Mouse (Mus musculus) liver, embryonic 13.5 days (tissue): Measurements from ENCODE around the gene Osbp. TPM values are rescaled to one million over a fixed set of nuclear protein-coding genes. Genes with fewer than 3 reads are reported as not detected.

Experiments
- ATAC-seq: fragments of 200-750 bp; cut with Nextera tagmentation; 2 replicates; pipeline ENCODE4 v1.8.0; 2017; ENCODE audit warnings: low read depth, mild to moderate bottlenecking, moderate number of reproducible peaks, moderate library complexity
- DNase-seq: peaks from one replicate; pipeline ENCODE4 v3.0.0; 2022
- H3K27ac ChIP-seq: fragments of 300-500 bp; sonication (generic); 2 replicates; pipeline ENCODE4 v1.5.1; 2015; ENCODE audit warnings: moderate library complexity, mild to moderate bottlenecking, inconsistent platforms
- H3K27me3 ChIP-seq: fragments of 300-500 bp; sonication (generic); 2 replicates; pipeline ENCODE4 v1.6.1; 2015; ENCODE audit warnings: mild to moderate bottlenecking, inconsistent platforms
- H3K36me3 ChIP-seq: fragments of 300-500 bp; sonication (generic); 2 replicates; pipeline ENCODE4 v1.6.1; 2015; ENCODE audit warnings: mild to moderate bottlenecking, inconsistent platforms
- H3K4me1 ChIP-seq: fragments of 300-500 bp; sonication (generic); replicated peaks from 2 replicates; pipeline ENCODE4 v1.6.1; 2015; ENCODE audit warnings: inconsistent platforms
- H3K4me2 ChIP-seq: fragments of 300-500 bp; sonication (generic); 2 replicates; pipeline ENCODE4 v1.6.1; 2015; ENCODE audit warnings: inconsistent platforms, mild to moderate bottlenecking, moderate library complexity
- H3K4me3 ChIP-seq: fragments of 300-500 bp; sonication (generic); replicated peaks from 2 replicates; pipeline ENCODE4 v1.5.1; 2015; ENCODE audit warnings: mild to moderate bottlenecking, inconsistent platforms
- H3K9ac ChIP-seq: fragments of 300-500 bp; sonication (generic); 2 replicates; pipeline ENCODE4 v1.6.1; 2015; ENCODE audit warnings: mild to moderate bottlenecking, inconsistent platforms
- H3K9me3 ChIP-seq: fragments of 300-500 bp; sonication (generic); replicated peaks from 2 replicates; pipeline ENCODE4 v1.6.1; 2016; ENCODE audit warnings: inconsistent platforms
- WGBS: fragments of 180-500 bp; shearing (Covaris S2); methylation state at CpG from one replicate; pipeline ENCODE4 v1.1.7; 2015; ENCODE audit not compliant: insufficient replicate concordance; 5-methylcytosine and 5-hydroxymethylcytosine counted together
- polyA plus RNA-seq: library from polyadenylated mRNA; unstranded; fragments of >200 nt; fragmentation: Nextera tagmentation; extraction: Ambion mirVana; gene quantifications from 2 replicates; pipeline ENCODE4 v1.2.1, GENCODE M21; 2015

The Osbp gene
- polyA plus RNA-seq, 1 experiment from 2014 or later: 2.4 TPM

DNA sequence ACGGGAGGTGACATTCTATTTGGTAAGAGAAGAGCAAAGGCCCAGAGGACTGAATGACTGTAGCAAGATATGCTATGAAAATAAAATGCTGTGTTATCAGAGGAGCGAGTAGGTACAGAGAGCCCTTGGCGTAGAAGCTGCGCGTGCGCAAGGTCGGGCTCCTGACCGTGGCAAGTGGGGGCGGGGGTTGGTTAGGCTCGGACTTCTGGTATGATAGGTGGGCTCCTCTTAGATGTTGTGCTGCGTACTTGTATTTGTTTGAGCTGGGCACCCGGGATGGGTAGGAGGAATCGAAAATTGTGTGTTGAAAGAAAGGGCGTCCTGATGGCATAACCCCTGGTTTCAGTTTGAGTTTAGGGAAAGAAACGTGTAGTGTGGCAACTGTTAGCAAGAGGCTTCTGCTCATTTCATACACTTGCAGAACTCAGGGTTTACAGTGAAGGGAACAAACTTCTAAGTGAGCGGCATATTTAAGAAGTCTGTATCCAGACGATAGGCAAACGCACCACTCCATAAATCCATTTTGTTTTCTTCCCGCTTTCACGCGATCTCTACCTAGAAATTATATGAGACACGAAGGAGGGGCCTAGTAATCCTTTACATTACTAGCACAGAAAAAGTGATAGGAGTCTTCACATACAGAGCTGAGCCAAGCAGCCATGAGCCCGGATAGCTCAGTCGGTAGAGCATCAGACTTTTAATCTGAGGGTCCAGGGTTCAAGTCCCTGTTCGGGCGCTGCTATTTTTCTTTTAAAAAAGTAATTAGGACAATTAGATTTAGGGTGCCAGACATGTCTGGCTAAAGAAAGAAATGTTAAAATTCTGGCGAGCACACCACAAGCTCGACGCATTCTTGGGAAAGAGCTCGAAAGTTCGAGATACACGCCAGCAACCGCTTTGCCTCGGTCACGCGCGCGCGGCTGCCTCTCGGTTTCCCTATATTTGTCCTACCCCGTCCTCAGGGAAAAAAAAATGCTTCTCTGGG lies 39.9 kb downstream of the Osbp start:
- Histone ChIP-seq H3K9ac (peak overlapping the region; percentile 59), H3K4me3 (peak overlapping the region; percentile 63), H3K9me3 (no peaks in the 10 kb centered on the region), H3K27me3 (no peaks in the 10 kb centered on the region), H3K4me1 (peaks cover 65% of the 10 kb centered on the region), H3K27ac (peak overlapping the region; percentile 82), H3K36me3 (no peaks in the 10 kb centered on the region), H3K4me2 (peak overlapping the region; percentile 89)
- ATAC-seq (peak; percentile 67), DNase-seq (peak; percentile 87)
- under 1% methylated on average over 41 of the region's 41 CpGs for WGBS

- under 1% methylated on average over 17 of the region's 17 CpGs for WGBS
- ATAC-seq (no peak), DNase-seq (peak; percentile 33)
- Histone ChIP-seq H3K4me3 (peak overlapping the region; percentile 63), H3K36me3 (no peaks in the 10 kb centered on the region), H3K27ac (peak overlapping the region; percentile 82), H3K9ac (peak overlapping the region; percentile 59), H3K4me2 (peak overlapping the region; percentile 89), H3K9me3 (no peaks in the 10 kb centered on the region), H3K4me1 (peaks cover 65% of the 10 kb centered on the region), H3K27me3 (no peaks in the 10 kb centered on the region)
These were observed 40.7 kb downstream of the Osbp start for GRCm38 (mm10) chr19:12006361-12006947.

DNA sequence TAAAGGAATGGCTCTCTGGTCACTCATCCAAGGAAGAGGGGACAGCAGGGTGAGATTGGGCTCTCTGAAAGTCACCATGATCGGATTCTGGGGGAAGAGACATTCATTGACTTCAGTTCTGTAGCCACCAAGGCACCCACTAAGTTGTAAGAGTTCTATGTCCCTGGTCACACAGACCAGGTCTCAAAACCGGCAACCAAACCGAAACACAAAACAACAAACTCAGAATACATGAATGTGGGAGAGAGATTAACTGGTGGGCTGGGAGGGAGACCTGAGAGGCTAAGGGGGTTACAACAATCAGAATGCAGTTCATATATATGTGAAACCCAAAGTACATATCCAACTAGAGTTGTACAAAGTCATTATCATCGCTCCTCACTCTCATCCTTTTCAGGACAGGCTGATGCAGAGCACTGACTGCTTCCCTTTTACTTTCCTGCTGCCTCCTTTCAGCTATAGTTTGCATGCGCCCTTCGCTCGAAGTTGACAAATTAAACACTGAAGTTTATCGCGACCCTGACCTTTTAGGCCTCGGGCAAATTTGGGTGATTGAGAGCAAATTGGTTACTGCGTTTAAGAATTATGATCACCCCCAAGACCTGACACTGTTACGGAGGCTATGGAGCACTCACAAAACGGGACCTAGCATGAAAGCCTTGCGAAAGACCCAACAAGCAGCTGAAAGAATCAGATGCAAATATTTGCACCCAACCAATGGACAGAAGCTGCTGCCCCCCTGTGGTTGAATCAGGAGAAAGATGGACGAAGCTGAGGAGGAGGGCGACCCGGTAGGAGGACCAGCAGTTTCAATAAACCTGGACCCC lies 41.6 kb downstream of the Osbp start:
- no peaks in the 10 kb centered on the region for H3K27me3 ChIP-seq
- no peak for ATAC-seq
- H3K36me3 ChIP-seq: no peaks in the 10 kb centered on the region
- H3K27ac ChIP-seq: peak overlapping the region; percentile 82
- peak overlapping the region; percentile 63 for H3K4me3 ChIP-seq
- peak overlapping the region; percentile 59 for H3K9ac ChIP-seq
- peak; percentile 72 for DNase-seq
- WGBS: 10% methylated on average over 17 of the region's 17 CpGs
- no peaks in the 10 kb centered on the region for H3K9me3 ChIP-seq
- H3K4me2 ChIP-seq: peak overlapping the region; percentile 89
- peaks cover 59% of the 10 kb centered on the region for H3K4me1 ChIP-seq

DNA sequence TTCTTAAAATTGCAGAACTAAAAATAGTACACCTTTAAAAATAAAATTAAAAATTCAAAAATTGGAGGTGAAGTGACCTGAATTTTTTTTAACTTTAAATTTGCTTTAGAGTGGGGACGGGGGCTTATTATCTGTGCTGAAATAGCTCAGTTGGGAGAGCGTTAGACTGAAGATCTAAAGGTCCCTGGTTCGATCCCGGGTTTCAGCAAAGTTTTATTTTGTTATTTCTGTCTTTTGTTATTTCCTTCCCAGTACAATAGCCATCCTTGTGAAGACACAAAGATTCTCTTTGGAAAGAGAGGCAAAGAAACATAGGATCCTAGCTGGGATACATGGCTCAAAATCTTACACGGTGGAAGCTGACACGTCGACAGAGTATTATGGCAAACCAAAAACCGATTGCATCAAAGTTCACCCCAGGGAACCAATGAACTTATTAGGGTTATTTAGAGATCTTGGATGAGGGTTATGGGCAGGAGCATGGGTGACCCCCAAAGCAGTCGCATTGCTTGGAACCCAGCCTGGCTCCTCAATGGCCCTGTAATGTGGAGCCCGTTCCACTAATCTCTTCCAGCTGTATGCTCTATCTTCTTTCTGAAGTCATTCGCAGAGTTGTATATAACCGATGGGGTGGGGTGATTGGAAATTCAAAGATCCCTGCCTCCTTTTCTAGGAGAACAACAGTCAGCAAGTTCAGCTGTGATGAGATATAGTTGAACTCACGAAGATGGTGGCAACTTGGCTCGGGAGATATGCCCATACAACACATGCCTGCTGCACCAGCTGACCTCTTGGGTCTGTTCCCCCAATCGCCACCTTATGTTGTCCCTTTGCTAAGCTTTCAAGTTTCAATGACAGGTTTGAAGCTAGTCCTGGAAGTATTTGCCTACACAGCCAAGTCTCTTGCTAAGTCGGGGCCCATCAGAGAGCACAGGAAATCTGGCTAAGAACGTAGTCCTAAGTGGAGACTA lies 43.0 kb downstream of the Osbp start:
- Histone ChIP-seq H3K9ac (peak overlapping the region; percentile 59), H3K4me2 (peak overlapping the region; percentile 89), H3K9me3 (no peaks in the 10 kb centered on the region), H3K4me3 (peak overlapping the region; percentile 63), H3K27ac (peak overlapping the region; percentile 83), H3K27me3 (no peaks in the 10 kb centered on the region), H3K36me3 (no peaks in the 10 kb centered on the region), H3K4me1 (peaks cover 46% of the 10 kb centered on the region)
- DNase-seq (peak; percentile 38), ATAC-seq (no peak)
- WGBS: 12% methylated on average over 17 of the region's 17 CpGs

GRCm38 (mm10) chr19:12009501-12010280 lies 44.0 kb downstream of the Osbp start:
- peak; percentile 79 for DNase-seq
- WGBS: under 1% methylated on average over 24 of the region's 24 CpGs
- H3K4me3 ChIP-seq: peak overlapping the region; percentile 63

GRCm38 (mm10) chr19:12010281-12010771 lies 44.6 kb downstream of the Osbp start:
- Histone ChIP-seq H3K36me3 (no peaks in the 10 kb centered on the region), H3K27ac (peak overlapping the region; percentile 85), H3K27me3 (no peaks in the 10 kb centered on the region), H3K9me3 (no peaks in the 10 kb centered on the region), H3K4me1 (peaks cover 33% of the 10 kb centered on the region), H3K4me2 (peak overlapping the region; percentile 89), H3K9ac (peak overlapping the region; percentile 75), H3K4me3 (peak overlapping the region; percentile 63)
- ATAC-seq: peak; percentile 32
- DNase-seq: peak; percentile 62
- WGBS: 0% methylated on average over 24 of the region's 24 CpGs

More at GRCm38 (mm10) chr19:12009501-12010280, 44.0 kb downstream of the Osbp start:
- Histone ChIP-seq H3K36me3 (no peaks in the 10 kb centered on the region), H3K27me3 (no peaks in the 10 kb centered on the region), H3K27ac (peak overlapping the region; percentile 85), H3K4me1 (peaks cover 39% of the 10 kb centered on the region), H3K9ac (peak overlapping the region; percentile 75), H3K4me2 (peak overlapping the region; percentile 89), H3K9me3 (no peaks in the 10 kb centered on the region)
- peak; percentile 43 for ATAC-seq

GRCm38 (mm10) chr19:12010916-12011559 lies 45.3 kb downstream of the Osbp start:
- H3K9me3 ChIP-seq: no peaks in the 10 kb centered on the region
- peak overlapping the region; percentile 63 for H3K4me3 ChIP-seq
- WGBS: under 1% methylated on average over 26 of the region's 26 CpGs
- peak overlapping the region; percentile 89 for H3K4me2 ChIP-seq
- DNase-seq (peak; percentile 67), ATAC-seq (peak; percentile 31)
- H3K4me1 ChIP-seq: peaks cover 33% of the 10 kb centered on the region
- no peaks in the 10 kb centered on the region for H3K36me3 ChIP-seq
- H3K27ac ChIP-seq: peak overlapping the region; percentile 85
- no peaks in the 10 kb centered on the region for H3K27me3 ChIP-seq
- peak overlapping the region; percentile 75 for H3K9ac ChIP-seq

- H3K9me3 ChIP-seq: no peaks in the 10 kb centered on the region
- H3K4me3 ChIP-seq: peak overlapping the region; percentile 63
- no peaks in the 10 kb centered on the region for H3K36me3 ChIP-seq
- DNase-seq (peak; percentile 86), ATAC-seq (peak; percentile 69)
- peak overlapping the region; percentile 56 for H3K9ac ChIP-seq
- H3K27me3 ChIP-seq: no peaks in the 10 kb centered on the region
- H3K4me1 ChIP-seq: peaks cover 26% of the 10 kb centered on the region
- H3K27ac ChIP-seq: peak overlapping the region; percentile 76
- under 1% methylated on average over 49 of the region's 49 CpGs for WGBS
- H3K4me2 ChIP-seq: peak overlapping the region; percentile 89
These were observed 46.1 kb downstream of the Osbp start for GRCm38 (mm10) chr19:12011560-12012556.
